Mouse (Mus musculus) midbrain, embryonic 12.5 days (tissue): Measurements from ENCODE around the gene Uba1. TPM values are rescaled to one million over a fixed set of nuclear protein-coding genes. Genes with fewer than 3 reads are reported as not detected.
"Not testable (repeated sequence)": the region's sequence is repeated elsewhere in the genome, so short reads cannot be mapped to it uniquely, and the experiment has no call there.

ENCODE experiments used
- ATAC-seq: fragments of 200-750 bp; cut with Nextera tagmentation; 2 replicates; pipeline ENCODE4 v1.8.0; 2017; ENCODE audit warnings: low read depth, moderate TSS enrichment, moderate library complexity; ENCODE audit not compliant: low FRiP score
- H3K27ac ChIP-seq: fragments of 300-500 bp; sonication (generic); replicated peaks from 2 replicates; pipeline ENCODE4 v1.5.1; 2016; ENCODE audit warnings: mild to moderate bottlenecking
- H3K27me3 ChIP-seq: fragments of 300-500 bp; sonication (generic); 2 replicates; pipeline ENCODE4 v1.6.1; 2016; ENCODE audit warnings: mild to moderate bottlenecking
- H3K36me3 ChIP-seq: fragments of 300-500 bp; sonication (generic); 2 replicates; pipeline ENCODE4 v1.6.1; 2016
- H3K4me1 ChIP-seq: fragments of 300-500 bp; sonication (generic); 2 replicates; pipeline ENCODE4 v1.6.1; 2016
- H3K4me2 ChIP-seq: fragments of 300-500 bp; sonication (generic); replicated peaks from 2 replicates; pipeline ENCODE4 v1.6.1; 2016; ENCODE audit warnings: mild to moderate bottlenecking, moderate library complexity
- H3K4me3 ChIP-seq: fragments of 300-500 bp; sonication (generic); 2 replicates; pipeline ENCODE4 v1.5.1; 2016; ENCODE audit warnings: mild to moderate bottlenecking
- H3K9ac ChIP-seq: fragments of 300-500 bp; sonication (generic); replicated peaks from 2 replicates; pipeline ENCODE4 v1.6.1; 2016; ENCODE audit warnings: mild to moderate bottlenecking, moderate library complexity
- H3K9me3 ChIP-seq: fragments of 300-500 bp; sonication (generic); 2 replicates; pipeline ENCODE4 v1.6.1; 2016; ENCODE audit warnings: mild to moderate bottlenecking
- WGBS: fragments of 180-500 bp; shearing (Covaris S2); methylation state at CpG from one replicate; pipeline ENCODE4 v1.1.7; 2016; 5-methylcytosine and 5-hydroxymethylcytosine counted together
- polyA plus RNA-seq: library from polyadenylated mRNA; unstranded; fragments of >200 nt; fragmentation: Nextera tagmentation; extraction: Ambion mirVana; gene quantifications from 2 replicates; pipeline ENCODE4 v1.2.1, GENCODE M21; 2016

The Uba1 gene
- polyA plus RNA-seq, 1 experiment from 2014 or later = 374 TPM

DNA sequence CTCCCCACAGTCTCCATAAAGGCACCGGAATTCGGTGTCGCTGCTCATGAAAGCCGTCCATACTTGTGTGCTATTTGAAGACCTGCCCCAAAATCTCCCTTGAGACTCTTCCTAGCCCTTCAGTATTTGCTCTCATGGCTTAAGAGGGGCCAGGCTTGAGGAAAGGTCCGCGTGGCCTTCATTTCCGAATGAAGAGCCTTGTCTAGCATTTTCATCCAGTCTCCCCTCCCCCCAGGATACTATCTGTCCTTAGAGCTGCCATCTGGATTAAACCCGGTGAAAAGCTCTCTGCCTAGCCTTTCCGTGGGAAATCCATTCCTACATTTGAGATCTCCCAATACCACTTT, 5.3 kb downstream of the Uba1 start:
- no peaks in the 10 kb centered on the region for H3K9me3 ChIP-seq
- peak overlapping the region; percentile 57 for H3K4me2 ChIP-seq
- peak overlapping the region; percentile 65 for H3K4me3 ChIP-seq
- ATAC-seq = no peak
- H3K36me3 ChIP-seq = peaks cover 17% of the 10 kb centered on the region
- peak overlapping the region; percentile 70 for H3K9ac ChIP-seq
- 23% methylated on average over 9 of the region's 9 CpGs for whole genome bisulfite sequencing
- H3K27ac ChIP-seq = peak overlapping the region; percentile 86
- no peaks in the 10 kb centered on the region for H3K27me3 ChIP-seq
- 0 out of 2 replicates have a peak, but pooled peaks cover 4% of the 10 kb centered on the region for H3K4me1 ChIP-seq

DNA sequence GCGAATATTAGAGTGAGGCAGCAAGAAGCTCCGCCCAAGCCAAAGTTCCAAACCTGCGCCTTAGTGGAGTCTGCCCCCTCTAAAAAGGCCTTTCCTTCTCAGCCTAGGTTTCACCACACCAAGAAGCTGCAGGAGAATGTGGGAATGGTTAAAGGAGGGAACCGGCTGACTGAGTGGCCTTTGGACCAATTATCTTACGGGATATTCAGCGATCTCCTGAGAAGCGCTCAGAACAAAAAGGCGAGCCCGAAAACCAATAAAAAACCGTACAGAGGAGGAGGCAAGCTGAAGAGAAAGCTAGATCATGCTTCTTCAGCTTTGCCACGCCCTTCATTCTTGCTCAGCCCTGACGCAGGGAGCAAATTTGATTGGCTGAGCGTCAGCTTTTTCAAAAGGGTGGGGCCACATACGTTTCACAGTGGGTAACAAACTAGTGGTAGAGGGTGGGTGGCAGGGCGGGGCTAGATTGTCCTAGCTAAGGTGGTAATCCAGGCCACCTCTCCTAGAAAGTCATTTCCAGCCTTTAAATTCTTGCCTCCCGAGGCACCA, 29.5 kb downstream of the Uba1 start, which contains the start of gene Cdk16:
TSS of gene Cdk16 (plus strand) at position 436 of the 549 bp plus-strand sequence.
- H3K27me3 ChIP-seq = no peaks in the 10 kb centered on the region
- peak within 1 kb of the TSS; percentile 68 for H3K4me3 ChIP-seq
- peaks cover 7% of the 10 kb centered on the region for H3K36me3 ChIP-seq
- 19% methylated on average over 16 of the region's 16 CpGs for WGBS
- peaks cover 8% of the 10 kb centered on the region for H3K4me1 ChIP-seq
- H3K9ac ChIP-seq = peak within 1 kb of the TSS; percentile 75
- H3K4me2 ChIP-seq = peak within 1 kb of the TSS; percentile 62
- no peaks in the 10 kb centered on the region for H3K9me3 ChIP-seq
- peak within 1 kb of the TSS; percentile 97 for H3K27ac ChIP-seq
- ATAC-seq = peak; percentile 91

- peaks cover 8% of the 10 kb centered on the region for H3K4me1 ChIP-seq
- H3K36me3 ChIP-seq = peaks cover 6% of the 10 kb centered on the region
- no peaks in the 10 kb centered on the region for H3K9me3 ChIP-seq
- WGBS = 26% methylated on average over 28 of the region's 33 CpGs
- H3K27me3 ChIP-seq = no peaks in the 10 kb centered on the region
- peak overlapping the region; percentile 75 for H3K9ac ChIP-seq
- peak overlapping the region; percentile 62 for H3K4me2 ChIP-seq
- peak; percentile 93 for ATAC-seq
- H3K4me3 ChIP-seq = peak overlapping the region; percentile 68
- H3K27ac ChIP-seq = peak overlapping the region; percentile 97
Measured at GRCm38 (mm10) chrX:20688068-20688547, 30.0 kb downstream of the Uba1 start.

DNA sequence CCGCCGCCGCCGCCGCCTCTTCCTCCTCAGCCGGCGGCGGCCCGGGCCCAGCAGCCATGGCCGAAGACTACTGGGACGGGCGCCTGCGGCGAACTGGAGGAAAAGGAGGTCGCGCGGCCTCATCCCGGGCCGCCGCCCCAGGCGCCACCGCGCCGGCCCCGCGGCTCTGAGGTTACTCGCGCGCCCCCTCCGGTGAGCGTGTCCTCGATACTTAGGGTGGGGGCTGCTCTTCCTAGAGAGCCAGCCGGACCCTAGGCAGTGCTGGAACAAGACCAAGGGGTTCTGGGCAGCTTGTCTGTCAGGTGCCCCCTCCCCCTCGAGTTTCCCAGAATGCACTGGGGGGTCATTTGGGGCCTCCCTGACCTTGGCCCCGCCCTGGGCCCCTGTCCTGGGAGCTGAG, 30.5 kb downstream of the Uba1 start:
- Histone ChIP-seq H3K4me1 (peaks cover 8% of the 10 kb centered on the region), H3K9ac (peak overlapping the region; percentile 75), H3K4me3 (peak overlapping the region; percentile 68), H3K27ac (peak overlapping the region; percentile 97), H3K27me3 (no peaks in the 10 kb centered on the region), H3K36me3 (peaks cover 9% of the 10 kb centered on the region), H3K9me3 (no peaks in the 10 kb centered on the region), H3K4me2 (peak overlapping the region; percentile 62)
- peak; percentile 73 for ATAC-seq
- WGBS = 12% methylated on average over 18 of the region's 35 CpGs

DNA sequence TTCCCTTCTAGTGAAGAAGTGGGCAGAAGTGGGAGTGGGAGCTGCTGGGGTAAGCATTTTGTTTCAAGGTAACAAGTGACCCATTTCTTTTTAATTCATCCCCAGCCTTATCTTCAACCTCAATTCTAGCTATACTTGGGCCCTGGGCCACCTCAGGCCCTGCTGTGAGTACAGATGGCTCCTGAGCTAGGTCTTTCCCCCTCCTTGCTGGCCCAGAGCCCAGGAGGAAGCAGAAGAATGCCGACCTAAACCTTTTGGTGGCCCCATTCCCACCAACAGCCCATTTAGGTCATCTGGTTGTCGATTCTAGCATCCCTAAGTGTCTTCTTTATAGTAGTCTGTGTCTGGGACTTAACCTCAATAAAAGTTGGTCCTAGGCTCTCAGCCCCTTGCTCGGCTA, 33.4 kb downstream of the Uba1 start:
- Histone ChIP-seq H3K36me3 (peaks cover 38% of the 10 kb centered on the region), H3K27me3 (no peaks in the 10 kb centered on the region), H3K9ac (no peak overlapping the region), H3K4me2 (no peak overlapping the region), H3K9me3 (no peaks in the 10 kb centered on the region), H3K27ac (no peak overlapping the region), H3K4me3 (no peak overlapping the region), H3K4me1 (peaks cover 8% of the 10 kb centered on the region)
- 88% methylated on average over 3 of the region's 3 CpGs for WGBS
- ATAC-seq = no peak

- Histone ChIP-seq H3K4me2 (no peak overlapping the region), H3K36me3 (peaks cover 42% of the 10 kb centered on the region), H3K27ac (no peak overlapping the region), H3K4me1 (peaks cover 8% of the 10 kb centered on the region), H3K27me3 (no peaks in the 10 kb centered on the region), H3K4me3 (no peak overlapping the region), H3K9ac (no peak overlapping the region), H3K9me3 (no peaks in the 10 kb centered on the region)
- ATAC-seq = no peak
- 80% methylated on average over 1 of the region's 1 CpGs for WGBS
Measured at GRCm38 (mm10) chrX:20692616-20693015, 34.5 kb downstream of the Uba1 start.

DNA sequence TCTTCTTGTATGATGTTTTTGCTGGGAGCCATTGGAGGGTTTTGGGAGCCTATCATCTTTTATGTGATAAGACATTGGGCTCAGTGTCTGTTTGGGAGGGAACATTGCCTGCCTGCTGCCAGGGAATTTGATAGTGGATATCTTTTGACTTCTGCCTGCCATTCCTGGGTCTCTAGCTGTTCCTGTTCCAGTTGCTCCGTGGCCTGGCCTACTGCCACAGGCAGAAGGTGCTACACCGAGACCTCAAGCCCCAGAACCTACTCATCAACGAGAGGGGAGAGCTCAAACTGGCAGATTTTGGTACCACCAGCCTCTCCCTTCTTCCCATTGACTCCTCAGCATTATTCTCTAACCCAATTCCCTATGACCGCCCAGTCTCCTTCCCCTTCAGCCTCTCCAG, 37.7 kb downstream of the Uba1 start:
- H3K36me3 ChIP-seq = peaks cover 61% of the 10 kb centered on the region
- ATAC-seq = no peak
- 87% methylated on average over 4 of the region's 4 CpGs for WGBS

GRCm38 (mm10) chrX:20703741-20704290, 45.7 kb downstream of the Uba1 start, which contains the start of gene Usp11:
TSS of gene Usp11 (plus strand) at chrX:20703906.
- peak; percentile 76 for ATAC-seq
- WGBS = 17% methylated on average over 32 of the region's 32 CpGs
- H3K27me3 ChIP-seq = no peaks in the 10 kb centered on the region

More for the DNA sequence above, 37.7 kb downstream of the Uba1 start:
- Histone ChIP-seq H3K4me2 (no peak overlapping the region), H3K4me3 (no peak overlapping the region), H3K4me1 (no peaks in the 10 kb centered on the region), H3K9ac (no peak overlapping the region), H3K27ac (no peak overlapping the region), H3K27me3 (no peaks in the 10 kb centered on the region), H3K9me3 (no peaks in the 10 kb centered on the region)

DNA sequence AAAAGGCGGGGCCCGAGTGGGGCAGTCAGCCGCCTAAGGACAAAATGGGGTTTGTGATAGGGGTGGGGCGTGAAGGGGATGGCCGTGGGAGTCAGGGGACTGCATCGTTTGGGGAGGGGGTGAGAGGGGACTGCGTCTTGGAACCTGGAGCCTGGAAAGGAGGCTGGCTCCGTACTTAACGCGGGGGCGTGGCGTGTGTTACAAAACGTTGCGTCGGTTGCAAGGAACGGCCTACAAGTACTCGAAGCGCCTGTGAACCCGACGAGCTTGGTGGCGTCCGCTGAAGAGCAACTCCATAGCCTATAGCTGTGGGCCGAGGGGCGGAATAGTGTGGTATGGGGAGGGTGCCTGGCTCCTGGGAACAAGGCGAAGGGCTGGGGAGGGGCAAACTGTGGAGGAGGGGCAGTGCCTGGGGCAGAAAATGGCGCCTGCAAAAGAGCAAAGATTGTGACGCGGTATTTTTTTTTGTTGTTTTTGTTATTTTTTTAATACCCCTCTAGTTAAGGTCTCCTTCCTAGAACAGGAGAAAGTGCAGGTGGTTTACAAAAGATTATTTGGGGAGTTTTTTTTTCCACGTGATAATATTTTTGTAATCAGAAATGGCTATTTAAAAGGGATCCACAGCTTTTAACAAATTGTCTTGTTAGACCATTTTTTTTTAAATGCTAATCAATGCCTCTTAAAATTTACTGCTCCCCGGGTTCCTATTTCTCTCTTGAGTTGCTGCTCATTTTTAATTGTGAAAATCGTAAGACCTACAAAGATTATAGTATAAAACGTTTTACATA, 46.4 kb downstream of the Uba1 start:
- H3K9ac ChIP-seq = peak overlapping the region; percentile 65
- peak; percentile 96 for ATAC-seq
- H3K27ac ChIP-seq = peak overlapping the region; percentile 90
- no peaks in the 10 kb centered on the region for H3K9me3 ChIP-seq
- WGBS = 30% methylated on average over 32 of the region's 32 CpGs
- 0 out of 2 replicates have a peak, but pooled peaks cover 2% of the 10 kb centered on the region for H3K36me3 ChIP-seq
- no peaks in the 10 kb centered on the region for H3K27me3 ChIP-seq
- H3K4me1 ChIP-seq = no peaks in the 10 kb centered on the region
- H3K4me3 ChIP-seq = peak overlapping the region; percentile 60
- peak overlapping the region; percentile 47 for H3K4me2 ChIP-seq

More at GRCm38 (mm10) chrX:20703741-20704290, 45.7 kb downstream of the Uba1 start, which contains the start of gene Usp11:
- peak within 1 kb of the TSS; percentile 60 for H3K4me3 ChIP-seq
- H3K4me1 ChIP-seq = no peaks in the 10 kb centered on the region
- no peaks in the 10 kb centered on the region for H3K9me3 ChIP-seq
- H3K4me2 ChIP-seq = peak within 1 kb of the TSS; percentile 47
- H3K9ac ChIP-seq = peak within 1 kb of the TSS; percentile 65
- H3K27ac ChIP-seq = peak within 1 kb of the TSS; percentile 90
- peaks cover 9% of the 10 kb centered on the region for H3K36me3 ChIP-seq

- H3K27me3 ChIP-seq = no peaks in the 10 kb centered on the region
- H3K4me3 ChIP-seq = peak overlapping the region; percentile 60
- WGBS = 32% methylated on average over 3 of the region's 3 CpGs
- H3K27ac ChIP-seq = no peak overlapping the region
- H3K9ac ChIP-seq = no peak overlapping the region; the same call in 1 of the 2 replicates
- peak overlapping the region; percentile 47 for H3K4me2 ChIP-seq
- H3K36me3 ChIP-seq = no peaks in the 10 kb centered on the region
- H3K9me3 ChIP-seq = no peaks in the 10 kb centered on the region
- no peaks in the 10 kb centered on the region for H3K4me1 ChIP-seq
- no peak for ATAC-seq
Measured at GRCm38 (mm10) chrX:20705083-20705402, 46.9 kb downstream of the Uba1 start.

- Histone ChIP-seq H3K4me3 (no peak overlapping the region), H3K27me3 (no peaks in the 10 kb centered on the region), H3K36me3 (no peaks in the 10 kb centered on the region), H3K9me3 (no peaks in the 10 kb centered on the region), H3K27ac (no peak overlapping the region), H3K4me2 (no peak overlapping the region), H3K4me1 (no peaks in the 10 kb centered on the region), H3K9ac (no peak overlapping the region)
- WGBS = 79% methylated on average over 5 of the region's 5 CpGs
- ATAC-seq = no peak
Measured at GRCm38 (mm10) chrX:20728681-20729080, 70.6 kb downstream of the Uba1 start.

GRCm38 (mm10) chrX:20730048-20730447, 71.9 kb downstream of the Uba1 start:
- not testable (repeated sequence) for H3K4me1 ChIP-seq, H3K36me3 ChIP-seq, H3K9ac ChIP-seq, ATAC-seq, H3K27ac ChIP-seq, H3K27me3 ChIP-seq, H3K9me3 ChIP-seq, H3K4me2 ChIP-seq, H3K4me3 ChIP-seq
- 56% methylated on average over 10 of the region's 10 CpGs for WGBS
